Mouse (Mus musculus) c-Kit-positive CD71-positive TER-119-positive erythroid progenitor cells, embryonic 14.5 days (primary cell): ENCODE measurements around the gene Mocs1.

Source experiments
- DNase-seq: peaks from one replicate; pipeline ENCODE4 v3.0.0-alpha.2; 2013; ENCODE audit warnings: low spot score

Gene Mocs1

DNA sequence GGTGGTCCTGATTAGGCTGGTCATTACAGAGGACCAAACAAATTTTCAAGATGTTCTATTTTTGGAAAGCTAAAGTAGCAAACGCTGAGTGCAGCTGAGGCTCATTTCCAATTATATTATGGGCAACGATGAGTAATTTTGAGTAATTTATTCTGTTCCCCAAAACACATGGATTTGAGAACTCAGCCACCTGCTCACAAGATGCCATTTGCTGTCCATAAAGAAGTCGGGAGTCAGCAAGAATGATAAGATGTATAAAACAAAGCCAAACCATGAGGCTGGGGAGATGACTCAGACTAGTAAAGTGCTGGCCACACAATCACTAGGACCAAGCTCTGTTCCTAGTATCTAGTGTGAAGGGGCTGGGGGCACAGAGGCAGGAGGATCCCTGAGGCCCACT, 56.3 kb downstream of the Mocs1 start:
- no peak for DNase-seq

DNA sequence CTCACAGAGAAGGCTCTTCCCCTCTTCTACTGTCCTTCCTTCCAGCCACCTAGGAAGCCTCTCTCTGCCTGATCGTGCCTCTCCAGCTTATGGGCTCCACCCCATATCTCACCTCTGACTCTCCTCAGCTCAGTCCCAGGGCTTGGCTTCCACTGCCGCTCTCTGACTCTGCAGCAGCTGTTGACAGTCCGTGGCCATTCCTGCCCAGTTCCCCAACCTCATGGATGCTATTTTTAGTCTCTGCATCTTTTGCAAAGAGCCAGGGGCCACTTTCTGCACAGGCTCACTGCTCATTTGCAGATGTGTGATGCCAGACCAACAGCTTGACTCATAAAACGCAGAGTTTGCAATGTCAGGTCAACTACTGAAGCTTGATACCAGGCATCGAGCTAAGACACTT, 60.9 kb downstream of the Mocs1 start:
- DNase-seq: no peak

DNA sequence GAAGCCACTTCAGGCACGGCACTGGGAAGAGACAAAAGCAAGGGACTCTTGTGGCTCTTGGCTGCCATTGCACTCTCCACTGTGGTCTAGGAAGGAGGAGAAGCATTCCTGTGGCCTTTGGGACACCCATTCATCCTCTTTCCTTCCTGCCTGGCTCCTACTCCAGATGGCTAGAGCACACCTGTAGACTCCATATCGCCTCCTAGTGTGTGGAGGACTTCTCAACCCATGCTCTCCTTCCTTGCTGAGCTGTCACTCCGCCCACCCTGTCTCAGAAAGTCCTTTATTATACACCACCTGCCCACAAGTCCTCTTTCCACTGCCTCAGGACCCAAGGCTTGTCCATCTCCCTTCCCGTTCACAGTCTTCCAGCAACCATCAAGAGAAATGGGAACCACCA, 65.1 kb downstream of the Mocs1 start:
- no peak for DNase-seq

DNA sequence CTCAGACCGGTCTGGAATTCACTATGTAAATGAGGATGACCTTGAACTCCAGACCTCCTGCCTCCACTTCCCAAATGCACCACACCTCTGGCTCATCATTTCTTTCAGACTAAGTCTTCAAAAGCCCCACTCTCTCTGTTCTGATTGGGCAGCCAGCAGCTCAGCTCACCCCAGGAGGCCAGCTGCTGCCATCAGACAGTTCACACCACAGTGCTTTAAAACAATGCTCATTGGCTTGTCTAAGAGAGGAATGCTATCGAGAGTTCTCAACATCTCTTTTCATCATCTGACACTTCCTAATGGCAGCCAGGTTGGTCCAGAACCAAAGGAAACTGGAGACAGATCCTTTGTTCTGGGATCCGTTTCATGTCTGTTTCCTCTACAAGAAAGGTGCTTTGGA, 70.0 kb downstream of the Mocs1 start:
- no peak for DNase-seq

DNA sequence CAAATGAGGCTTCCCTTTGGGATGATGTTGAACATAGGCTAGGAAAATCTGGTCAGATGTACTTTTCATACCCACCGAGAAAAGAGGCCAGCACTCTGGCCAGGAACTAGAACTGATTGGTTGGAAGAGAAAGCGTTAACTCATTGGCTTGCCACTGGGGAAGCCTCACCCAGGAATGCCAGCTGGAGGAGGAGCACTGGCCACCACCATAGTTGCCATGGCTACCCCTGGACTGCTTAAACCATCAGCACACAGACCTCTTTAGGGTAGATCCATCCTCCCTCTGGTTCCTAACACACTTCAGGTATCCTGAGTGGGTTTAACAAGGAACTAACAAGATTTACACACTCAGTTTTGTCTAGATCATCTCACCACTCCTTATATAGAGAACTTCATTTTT, 71.5 kb downstream of the Mocs1 start:
- DNase-seq: no peak

DNA sequence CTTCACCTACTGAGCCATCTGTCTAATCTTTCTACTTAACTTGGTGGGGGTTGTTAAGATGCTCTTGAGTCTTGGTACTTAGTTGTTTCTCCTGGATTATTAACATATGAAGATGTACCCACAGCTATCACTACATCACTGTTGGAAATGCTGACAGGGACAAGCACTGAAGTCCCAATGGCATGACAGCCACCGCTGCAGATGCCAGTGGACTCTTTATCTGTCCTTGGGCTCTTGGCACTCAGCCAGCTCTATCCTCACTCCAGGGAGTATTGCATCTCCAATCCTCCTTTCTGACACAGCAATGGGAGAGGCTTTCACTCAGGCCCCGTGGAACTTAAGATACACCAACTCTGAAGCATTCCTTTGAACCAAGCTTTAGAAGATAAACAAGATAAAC, 72.1 kb downstream of the Mocs1 start:
- DNase-seq: no peak

DNA sequence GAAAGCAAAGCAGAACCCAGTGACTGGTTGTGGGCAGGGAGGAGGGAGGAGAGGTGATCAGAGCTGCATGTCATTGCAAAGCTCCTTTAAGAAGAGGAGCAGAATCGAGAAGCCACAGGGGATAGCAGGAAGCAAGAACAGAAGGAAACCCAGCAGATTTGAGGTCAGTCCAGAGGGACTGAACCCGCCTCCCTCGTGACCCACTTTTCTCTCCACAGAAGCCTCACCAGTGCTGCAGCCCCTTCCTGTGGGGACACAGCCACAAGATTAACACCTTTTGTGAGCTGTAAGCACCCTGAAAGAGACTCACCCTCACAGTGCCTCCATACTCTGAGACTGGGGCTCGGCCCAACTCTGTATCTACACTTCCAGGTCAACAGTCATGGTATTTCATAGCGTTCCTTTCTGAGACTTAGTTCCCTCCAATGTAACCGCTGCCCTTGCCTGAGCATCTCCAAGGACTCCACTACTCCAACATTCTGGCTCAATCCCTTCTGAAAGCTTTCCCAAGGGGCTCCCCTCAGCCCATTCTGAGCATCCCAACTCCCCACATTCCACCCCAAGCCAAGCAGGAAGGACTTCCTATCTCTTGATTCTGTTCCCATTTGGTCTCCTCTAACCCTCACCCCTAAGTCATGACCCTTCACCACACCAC, 75.2 kb downstream of the Mocs1 start:
- no peak for DNase-seq
